Mouse (Mus musculus) gastrocnemius, postnatal 10 days (tissue): ENCODE data around the gene 9130008F23Rik. TPM values are rescaled to one million over a fixed set of nuclear protein-coding genes. Genes with fewer than 3 reads are reported as not detected.

Source experiments
- DNase-seq: peaks from one replicate; pipeline ENCODE4 v3.0.0; 2021; ENCODE audit warnings: mixed read lengths
- long read RNA-seq, 2 experiments: library from polyadenylated mRNA; stranded (forward); transcript quantifications; one replicate each; pipeline ENCODE4 v2.0.0; 2021
- total RNA-seq, 2 experiments: library from RNA; stranded (reverse); gene quantifications; 2 replicates each; pipeline ENCODE4 v1.2.3; 2021

Gene 9130008F23Rik
- under 1 TPM; 0.40 to 0.54 TPM for total RNA-seq
- long read RNA-seq, experiment 1 = 0 reads
- long read RNA-seq, experiment 2 = 0 reads

DNA sequence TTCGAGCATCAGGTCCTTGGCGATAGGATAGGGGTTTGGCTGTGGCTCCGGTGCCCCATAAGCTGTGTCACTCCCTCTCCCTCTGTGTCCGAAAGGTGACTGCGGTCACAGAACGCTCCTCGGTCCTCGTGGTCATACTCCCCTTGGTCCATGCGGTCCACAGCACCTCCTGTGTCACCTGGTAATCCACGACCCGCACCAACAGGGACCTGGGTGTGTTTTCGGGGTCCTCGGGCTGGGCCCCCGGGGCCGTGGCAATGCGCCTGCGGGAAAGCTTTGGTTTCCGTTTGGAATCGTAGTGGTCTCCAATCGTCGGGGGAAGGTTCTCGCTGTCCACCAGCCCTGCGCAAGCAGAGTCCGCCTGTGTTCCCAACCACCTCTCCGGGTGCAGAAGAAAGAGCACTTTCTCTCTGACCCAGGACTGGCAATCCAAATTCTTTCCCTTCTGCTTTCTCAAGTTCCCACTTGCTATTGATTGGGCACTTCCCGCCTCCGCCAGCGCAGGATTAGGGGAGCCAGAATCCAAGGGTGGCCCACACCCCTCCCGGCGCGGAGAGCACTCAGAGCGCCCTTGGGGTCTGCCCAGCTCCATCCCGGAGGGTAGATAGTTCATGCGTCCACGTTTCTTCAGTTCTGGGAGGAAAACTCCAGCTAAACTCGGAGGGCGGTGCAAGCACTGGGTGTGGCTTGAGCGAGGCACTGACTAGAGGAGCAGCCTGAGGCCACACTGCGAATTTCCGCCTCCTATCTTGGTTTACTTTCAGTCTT, at the start of gene 9130008F23Rik:
TSS of gene 9130008F23Rik (minus strand) at position 636 of the 768 bp plus-strand sequence.
- peak; percentile 37 for DNase-seq

DNA sequence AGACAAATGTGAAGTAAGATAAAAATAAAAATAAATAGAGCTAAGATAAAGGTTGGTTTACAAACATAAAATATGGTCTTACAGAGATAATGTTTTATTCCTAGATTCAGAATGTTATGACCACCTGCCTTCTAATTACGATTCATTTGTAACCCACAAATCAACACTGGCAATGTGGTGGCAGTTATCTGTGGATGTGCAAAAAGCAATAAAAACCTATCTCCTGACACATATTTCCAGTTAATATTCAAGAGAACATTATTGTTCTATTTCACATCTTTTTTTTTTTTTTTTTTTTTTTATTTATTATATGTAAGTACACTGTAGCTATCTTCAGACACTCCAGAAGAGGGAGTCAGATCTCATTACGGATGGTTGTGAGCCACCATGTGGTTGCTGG, 35.1 kb upstream of the 9130008F23Rik start:
- DNase-seq = no peak

GRCm38 (mm10) chr17:40914250-40914649, 33.9 kb upstream of the 9130008F23Rik start, which contains the start of gene Glyatl3:
Gene Glyatl3, minus strand, starts transcription at chr17:40914350.
- DNase-seq = no peak

GRCm38 (mm10) chr17:40904721-40905154, 24.4 kb upstream of the 9130008F23Rik start:
- no peak for DNase-seq

- no peak for DNase-seq
Measured at GRCm38 (mm10) chr17:40904056-40904597, 23.8 kb upstream of the 9130008F23Rik start.

DNA sequence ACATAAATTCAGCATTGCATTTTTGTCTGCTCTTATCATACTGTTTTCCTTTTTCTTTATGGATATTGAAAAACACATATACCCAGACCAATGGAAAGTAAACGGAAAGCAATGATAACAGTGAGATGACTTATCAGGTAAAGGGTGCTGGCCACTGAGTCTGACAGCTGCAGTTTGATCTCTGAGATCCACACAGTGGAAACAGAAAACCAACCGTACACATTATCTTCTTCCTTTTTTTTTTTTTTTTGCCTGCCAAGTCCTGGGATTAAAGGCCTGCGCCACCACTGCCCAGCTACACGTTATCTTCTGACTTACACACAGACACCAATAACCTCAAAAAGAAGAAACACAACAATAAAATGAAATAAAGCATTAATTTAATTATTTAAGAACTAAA, 23.0 kb upstream of the 9130008F23Rik start:
- DNase-seq = no peak

- no peak for DNase-seq
Measured at GRCm38 (mm10) chr17:40899783-40900363, 19.5 kb upstream of the 9130008F23Rik start.

DNA sequence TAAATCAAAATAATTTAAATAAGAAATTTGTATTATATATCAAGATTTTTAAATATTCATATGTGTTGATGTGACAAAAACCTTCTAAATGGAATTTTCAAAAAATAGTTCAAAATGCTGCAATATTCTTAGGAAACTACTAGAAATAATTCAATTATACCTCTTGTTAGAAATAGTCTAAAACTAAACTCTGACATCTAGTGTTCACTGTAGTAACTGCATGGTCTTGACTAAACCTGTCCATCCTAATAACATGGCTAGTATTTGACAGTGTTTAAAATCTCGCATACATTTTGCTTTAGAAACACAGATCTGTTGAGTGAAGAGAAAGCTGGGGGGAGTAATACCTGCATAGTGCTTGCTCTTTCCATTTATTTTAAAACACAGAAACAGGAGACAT, 16.5 kb upstream of the 9130008F23Rik start:
- DNase-seq = no peak

GRCm38 (mm10) chr17:40887849-40888536, 7.6 kb upstream of the 9130008F23Rik start:
- no peak for DNase-seq

DNA sequence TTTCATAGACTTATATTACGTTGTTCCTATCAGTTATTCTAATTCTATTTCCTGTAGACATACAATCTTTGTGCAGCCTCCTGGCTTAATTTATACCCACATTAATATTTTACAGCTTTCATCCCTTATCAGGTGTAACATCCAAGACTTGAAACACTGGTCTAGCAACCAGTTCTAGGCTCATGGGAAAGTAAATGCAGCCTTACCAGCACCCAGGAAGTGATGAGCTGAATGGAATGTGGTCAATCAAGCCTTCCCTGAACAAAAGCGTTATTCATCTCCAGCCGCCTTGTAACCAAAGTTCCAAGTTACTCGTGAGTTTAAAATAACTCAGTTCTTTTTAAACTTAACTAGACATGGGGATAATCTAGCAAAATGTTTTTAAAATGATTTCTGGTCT, 4.8 kb upstream of the 9130008F23Rik start:
- DNase-seq = no peak

DNA sequence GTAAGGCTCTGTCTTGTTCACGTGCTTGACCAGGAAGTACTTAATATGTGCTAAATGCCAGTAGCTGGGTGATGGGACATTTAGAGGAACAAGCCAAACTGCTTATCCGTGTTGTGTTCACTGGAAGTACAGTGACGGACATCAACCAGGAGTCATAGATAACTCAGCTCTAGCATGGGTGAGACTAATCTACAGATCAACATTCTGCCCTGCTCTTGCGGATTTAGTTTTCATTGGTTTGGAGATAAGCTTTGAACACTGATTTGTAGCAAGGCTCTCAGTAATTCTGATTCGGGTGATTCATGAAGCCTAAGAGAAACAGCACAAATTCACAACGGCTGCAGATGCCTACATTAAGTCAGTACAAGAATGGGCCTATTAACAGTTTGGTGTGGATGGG, 1.8 kb upstream of the 9130008F23Rik start:
- DNase-seq = no peak

DNA sequence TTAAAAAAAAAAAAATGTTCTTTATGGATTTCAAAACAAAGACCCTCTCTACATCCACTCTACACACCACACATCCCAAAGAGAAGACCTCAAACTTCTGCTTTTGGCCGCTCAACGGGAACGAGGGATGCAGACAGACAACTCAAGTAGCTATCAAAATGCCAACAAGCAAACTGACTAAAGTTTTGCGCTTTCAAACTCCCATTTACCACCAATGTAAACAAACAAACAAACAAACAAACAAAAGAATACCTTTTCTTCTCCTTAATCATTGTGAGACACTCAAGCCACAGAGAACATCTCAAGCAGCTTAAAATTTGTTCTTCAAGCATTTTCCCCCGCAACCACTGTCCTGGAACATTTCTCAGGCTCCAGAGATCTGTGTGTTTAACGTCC, 833 bp downstream of the 9130008F23Rik start:
- no peak for DNase-seq

DNA sequence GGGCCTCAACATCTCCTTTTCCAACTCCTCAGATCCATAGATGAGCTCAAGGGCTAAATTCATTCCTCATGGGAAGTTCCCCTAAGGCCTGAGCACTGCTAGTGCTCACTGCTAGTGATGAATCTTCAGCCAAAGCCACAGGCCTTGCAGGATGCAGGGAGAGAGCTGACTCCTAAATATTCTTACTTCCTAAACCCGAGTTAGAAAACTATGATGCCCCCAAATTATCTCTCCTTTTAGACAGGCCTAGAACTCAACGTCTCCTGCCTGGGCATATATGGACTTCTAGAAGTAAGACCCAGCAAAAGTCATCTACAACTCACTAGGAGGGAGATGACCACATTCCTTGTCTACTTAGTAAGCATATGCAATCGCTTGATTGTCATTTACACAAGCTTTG, 2.6 kb downstream of the 9130008F23Rik start:
- no peak for DNase-seq

GRCm38 (mm10) chr17:40875568-40875967, 4.8 kb downstream of the 9130008F23Rik start:
- no peak for DNase-seq

DNA sequence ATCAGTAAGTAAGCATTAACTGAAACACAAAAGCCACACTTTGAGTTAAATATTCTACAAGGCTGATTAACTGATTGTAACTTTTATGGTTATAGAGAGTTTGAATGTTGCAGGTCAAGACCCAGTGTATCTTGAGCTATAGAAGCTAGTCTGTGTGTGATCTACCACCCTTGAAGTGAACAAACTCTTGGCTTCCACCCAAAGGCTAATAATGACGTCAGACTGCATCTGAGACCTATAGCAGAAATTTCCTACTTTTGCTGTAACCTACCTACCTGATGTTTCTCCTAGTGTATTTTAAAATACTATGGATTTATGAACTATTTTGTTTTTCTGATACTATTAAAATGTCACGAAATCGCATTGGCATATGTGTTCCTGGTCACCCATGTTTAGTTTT, 5.7 kb downstream of the 9130008F23Rik start:
- DNase-seq = no peak

DNA sequence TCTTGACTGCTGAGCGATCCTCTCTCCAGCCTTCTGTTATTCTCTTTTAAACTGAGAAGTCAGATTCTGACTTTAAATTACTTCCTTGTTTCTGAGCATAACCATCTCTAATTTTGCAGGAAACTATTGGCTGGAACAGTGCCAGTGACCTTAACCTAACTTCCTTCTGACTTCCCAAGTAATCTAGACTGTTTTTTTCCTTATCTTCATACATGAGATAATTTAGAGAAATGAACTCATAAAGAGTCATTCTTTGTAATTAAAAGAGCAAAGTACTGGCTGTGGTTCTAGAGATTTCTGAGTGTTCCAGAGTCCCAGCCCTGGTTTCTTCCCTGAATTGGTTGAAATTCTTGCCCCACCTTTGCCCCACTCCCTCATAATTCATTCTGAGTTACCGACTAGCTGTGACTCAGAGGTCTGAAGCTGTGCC, 6.8 kb downstream of the 9130008F23Rik start:
- no peak for DNase-seq

DNA sequence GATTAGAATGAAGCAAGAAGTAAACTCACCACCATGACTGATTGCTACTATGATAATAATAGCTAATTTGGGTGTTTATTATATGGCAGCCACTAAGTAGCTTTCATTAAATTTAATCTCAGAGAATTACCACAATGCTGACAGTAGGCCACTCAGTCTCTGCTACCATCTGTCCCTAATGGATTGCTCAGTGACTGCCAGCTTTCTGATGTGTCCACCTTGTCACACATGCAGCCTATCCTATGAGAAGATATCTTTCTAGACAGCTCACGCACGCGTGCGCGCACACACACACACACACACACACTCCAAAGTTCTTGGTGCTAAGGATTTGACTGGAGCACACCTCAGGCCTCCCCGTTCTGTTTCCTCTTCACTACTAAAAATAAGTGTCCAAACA, 7.7 kb downstream of the 9130008F23Rik start:
- no peak for DNase-seq

GRCm38 (mm10) chr17:40868952-40869747, 11.2 kb downstream of the 9130008F23Rik start:
- DNase-seq = no peak

DNA sequence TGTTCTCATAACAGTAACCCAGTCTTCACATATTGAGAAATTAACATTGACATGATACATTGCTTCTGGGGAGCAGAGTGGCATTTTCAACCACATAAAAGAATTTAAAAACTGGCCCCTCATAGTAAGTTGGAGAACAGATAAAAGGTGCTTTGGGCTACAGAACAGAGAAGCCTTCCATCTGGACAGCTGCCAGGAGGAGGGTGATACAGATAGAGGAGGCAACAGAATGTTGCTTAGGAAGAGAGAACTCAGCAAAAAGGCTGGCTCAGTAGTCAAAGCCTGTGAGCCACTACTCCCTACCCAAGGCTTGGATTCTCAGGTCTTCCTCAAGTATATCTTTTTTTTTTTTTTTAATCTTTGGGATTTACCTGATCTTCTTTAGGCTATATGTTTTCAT, 25.3 kb downstream of the 9130008F23Rik start:
- no peak for DNase-seq

- no peak for DNase-seq
Measured at GRCm38 (mm10) chr17:40837308-40837707, 43.1 kb downstream of the 9130008F23Rik start.

DNA sequence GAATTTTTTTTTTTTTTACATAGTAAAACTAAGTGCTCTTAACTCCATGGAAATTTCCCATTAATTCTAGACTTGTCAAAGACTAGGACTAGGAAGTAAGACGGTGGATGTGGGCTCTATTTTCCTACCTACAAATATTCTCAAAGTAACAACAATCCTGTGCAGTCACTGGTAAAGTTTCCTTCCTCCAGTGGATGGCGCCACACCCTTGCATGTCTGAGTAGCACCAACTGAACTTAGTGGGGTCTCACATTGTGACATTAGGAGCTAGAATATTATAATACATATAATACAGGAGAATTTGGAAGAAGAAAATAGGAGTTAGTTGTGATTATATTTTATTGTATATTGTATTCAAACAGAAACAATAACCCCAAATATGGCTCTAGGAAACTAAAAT, 48.5 kb downstream of the 9130008F23Rik start:
- DNase-seq = no peak
